Mouse (Mus musculus) embryonic facial prominence, embryonic 12.5 days (tissue): ENCODE data around the gene Troap. TPM values are rescaled to one million over a fixed set of nuclear protein-coding genes. Genes with fewer than 3 reads are reported as not detected.
"Not testable (repeated sequence)": the region's sequence is repeated elsewhere in the genome, so short reads cannot be mapped to it uniquely, and the experiment has no call there.

ENCODE experiments used
- ATAC-seq: fragments of 200-750 bp; cut with Nextera tagmentation; 2 replicates; pipeline ENCODE4 v1.8.0; 2017; ENCODE audit not compliant: insufficient number of reproducible peaks, insufficient read depth, low FRiP score, low TSS enrichment
- H3K27ac ChIP-seq: fragments of 300-500 bp; sonication (generic); 2 replicates; pipeline ENCODE4 v1.5.1; 2016; ENCODE audit warnings: mild to moderate bottlenecking
- H3K27me3 ChIP-seq: fragments of 300-500 bp; sonication (generic); 2 replicates; pipeline ENCODE4 v1.6.1; 2016; ENCODE audit warnings: mild to moderate bottlenecking, moderate library complexity
- H3K36me3 ChIP-seq: fragments of 300-500 bp; sonication (generic); 2 replicates; pipeline ENCODE4 v1.6.1; 2016; ENCODE audit warnings: mild to moderate bottlenecking
- H3K4me1 ChIP-seq: fragments of 300-500 bp; sonication (generic); 2 replicates; pipeline ENCODE4 v1.6.1; 2016
- H3K4me2 ChIP-seq: fragments of 300-500 bp; sonication (generic); replicated peaks from 2 replicates; pipeline ENCODE4 v1.6.1; 2016; ENCODE audit warnings: mild to moderate bottlenecking, moderate library complexity
- H3K4me3 ChIP-seq: fragments of 300-500 bp; sonication (generic); 2 replicates; pipeline ENCODE4 v1.5.1; 2016; ENCODE audit warnings: mild to moderate bottlenecking
- H3K9ac ChIP-seq: fragments of 300-500 bp; sonication (generic); 2 replicates; pipeline ENCODE4 v1.6.1; 2016; ENCODE audit warnings: mild to moderate bottlenecking, moderate library complexity
- H3K9me3 ChIP-seq: fragments of 300-500 bp; sonication (generic); 2 replicates; pipeline ENCODE4 v1.6.1; 2016; ENCODE audit warnings: mild to moderate bottlenecking, moderate library complexity
- WGBS: fragments of 180-500 bp; shearing (Covaris S2); methylation state at CpG from one replicate; pipeline ENCODE4 v1.1.7; 2016; 5-methylcytosine and 5-hydroxymethylcytosine counted together
- polyA plus RNA-seq: library from polyadenylated mRNA; unstranded; fragments of >200 nt; fragmentation: Nextera tagmentation; extraction: Ambion mirVana; gene quantifications from 2 replicates; pipeline ENCODE4 v1.2.1, GENCODE M21; 2016

Gene Troap
- polyA plus RNA-seq, 1 experiment from 2014 or later, result 38.5 TPM

- Histone ChIP-seq H3K9ac (no peak overlapping the region), H3K4me1 (0 out of 2 replicates have a peak, but pooled peaks cover 7% of the 10 kb centered on the region), H3K27ac (no peak overlapping the region), H3K27me3 (no peaks in the 10 kb centered on the region), H3K4me3 (no peak overlapping the region), H3K4me2 (no peak overlapping the region), H3K36me3 (no peaks in the 10 kb centered on the region), H3K9me3 (no peaks in the 10 kb centered on the region)
- ATAC-seq, result no peak
- WGBS, result 32% methylated on average over 3 of the region's 3 CpGs
Measured at GRCm38 (mm10) chr15:99044854-99045253, 29.5 kb upstream of the Troap start.

- not testable (repeated sequence) for H3K9ac ChIP-seq, H3K4me3 ChIP-seq, ATAC-seq, H3K36me3 ChIP-seq, H3K27ac ChIP-seq, H3K4me2 ChIP-seq, H3K4me1 ChIP-seq, H3K27me3 ChIP-seq, H3K9me3 ChIP-seq
- 86% methylated on average over 6 of the region's 6 CpGs for WGBS
Measured at GRCm38 (mm10) chr15:99045734-99046133, 28.6 kb upstream of the Troap start.

- Histone ChIP-seq H3K4me3 (no peak overlapping the region), H3K27ac (no peak overlapping the region), H3K27me3 (peaks cover 28% of the 10 kb centered on the region), H3K4me1 (peaks cover 7% of the 10 kb centered on the region), H3K9ac (no peak overlapping the region), H3K36me3 (no peaks in the 10 kb centered on the region), H3K4me2 (no peak overlapping the region), H3K9me3 (no peaks in the 10 kb centered on the region)
- WGBS, result 32% methylated on average over 13 of the region's 13 CpGs
- ATAC-seq, result no peak
Measured at GRCm38 (mm10) chr15:99049473-99050253, 24.7 kb upstream of the Troap start.

- H3K4me1 ChIP-seq, result peaks cover 21% of the 10 kb centered on the region
- H3K9me3 ChIP-seq, result no peaks in the 10 kb centered on the region
- no peak overlapping the region for H3K9ac ChIP-seq
- H3K27me3 ChIP-seq, result peaks cover 65% of the 10 kb centered on the region
- H3K4me3 ChIP-seq, result no peak overlapping the region
- WGBS, result 12% methylated on average over 9 of the region's 9 CpGs
- no peak for ATAC-seq
- no peak overlapping the region for H3K4me2 ChIP-seq
- no peaks in the 10 kb centered on the region for H3K36me3 ChIP-seq
- no peak overlapping the region for H3K27ac ChIP-seq
Measured at GRCm38 (mm10) chr15:99053373-99053772, 21.0 kb upstream of the Troap start.

DNA sequence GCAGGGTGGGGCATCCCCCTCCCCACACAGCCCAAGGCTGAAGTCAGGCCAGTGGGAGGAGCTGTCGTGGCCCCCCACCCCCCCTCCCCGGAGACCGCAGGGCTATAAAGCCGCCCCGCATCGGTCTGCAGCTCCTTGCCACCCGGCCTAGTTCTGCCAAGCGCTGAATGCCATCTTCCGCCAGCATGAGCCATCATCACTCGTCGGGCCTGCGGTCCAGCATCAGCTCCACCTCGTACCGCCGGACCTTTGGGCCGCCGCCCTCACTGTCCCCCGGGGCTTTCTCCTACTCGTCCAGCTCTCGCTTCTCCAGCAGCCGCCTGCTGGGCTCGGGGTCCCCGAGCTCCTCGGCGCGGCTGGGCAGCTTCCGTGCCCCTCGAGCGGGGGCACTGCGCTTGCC, 19.3 kb upstream of the Troap start, which contains the start of gene Prph:
TSS of gene Prph (plus strand) at position 135 of the 400 bp plus-strand sequence.
- no peak for ATAC-seq
- WGBS, result 3% methylated on average over 30 of the region's 30 CpGs
- Histone ChIP-seq H3K4me2 (peak within 1 kb of the TSS; percentile 65), H3K27ac (no peak within 1 kb of the TSS), H3K9ac (peak within 1 kb of the TSS; percentile 45), H3K4me1 (peaks cover 21% of the 10 kb centered on the region), H3K4me3 (peak within 1 kb of the TSS; percentile 38), H3K27me3 (peaks cover 80% of the 10 kb centered on the region), H3K9me3 (no peaks in the 10 kb centered on the region), H3K36me3 (no peaks in the 10 kb centered on the region)

DNA sequence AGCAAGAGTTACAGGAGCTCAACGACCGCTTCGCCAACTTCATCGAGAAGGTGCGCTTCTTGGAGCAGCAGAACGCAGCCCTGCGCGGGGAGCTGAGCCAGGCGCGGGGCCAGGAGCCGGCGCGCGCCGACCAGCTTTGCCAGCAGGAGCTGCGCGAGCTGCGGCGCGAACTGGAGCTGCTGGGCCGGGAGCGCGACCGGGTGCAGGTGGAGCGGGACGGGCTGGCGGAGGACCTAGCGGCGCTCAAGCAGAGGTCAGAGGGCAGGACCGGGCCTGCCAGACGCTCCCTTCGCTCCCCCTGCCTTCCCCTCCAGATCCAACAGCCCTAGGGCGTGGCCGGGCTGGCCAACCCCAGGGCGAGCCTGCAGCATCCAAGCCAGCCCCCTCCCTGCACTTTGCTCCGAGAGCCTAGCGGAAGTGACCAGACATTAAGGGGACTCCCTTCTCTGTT, 18.8 kb upstream of the Troap start:
- Histone ChIP-seq H3K4me2 (peak overlapping the region; percentile 65), H3K36me3 (no peaks in the 10 kb centered on the region), H3K4me3 (peak overlapping the region; percentile 38), H3K9ac (peak overlapping the region; percentile 45), H3K9me3 (no peaks in the 10 kb centered on the region), H3K27me3 (peaks cover 77% of the 10 kb centered on the region), H3K27ac (no peak overlapping the region), H3K4me1 (peaks cover 21% of the 10 kb centered on the region)
- WGBS, result under 1% methylated on average over 37 of the region's 37 CpGs
- no peak for ATAC-seq

- peak overlapping the region; percentile 38; the same call in 1 of the 2 replicates for H3K4me3 ChIP-seq
- no peak overlapping the region for H3K9ac ChIP-seq
- no peaks in the 10 kb centered on the region for H3K36me3 ChIP-seq
- 6% methylated on average over 14 of the region's 14 CpGs for whole genome bisulfite sequencing
- H3K27me3 ChIP-seq, result peaks cover 76% of the 10 kb centered on the region
- peak overlapping the region; percentile 65 for H3K4me2 ChIP-seq
- H3K9me3 ChIP-seq, result no peaks in the 10 kb centered on the region
- peaks cover 21% of the 10 kb centered on the region for H3K4me1 ChIP-seq
- no peak for ATAC-seq
- H3K27ac ChIP-seq, result no peak overlapping the region
Measured at GRCm38 (mm10) chr15:99056332-99056731, 18.0 kb upstream of the Troap start.

DNA sequence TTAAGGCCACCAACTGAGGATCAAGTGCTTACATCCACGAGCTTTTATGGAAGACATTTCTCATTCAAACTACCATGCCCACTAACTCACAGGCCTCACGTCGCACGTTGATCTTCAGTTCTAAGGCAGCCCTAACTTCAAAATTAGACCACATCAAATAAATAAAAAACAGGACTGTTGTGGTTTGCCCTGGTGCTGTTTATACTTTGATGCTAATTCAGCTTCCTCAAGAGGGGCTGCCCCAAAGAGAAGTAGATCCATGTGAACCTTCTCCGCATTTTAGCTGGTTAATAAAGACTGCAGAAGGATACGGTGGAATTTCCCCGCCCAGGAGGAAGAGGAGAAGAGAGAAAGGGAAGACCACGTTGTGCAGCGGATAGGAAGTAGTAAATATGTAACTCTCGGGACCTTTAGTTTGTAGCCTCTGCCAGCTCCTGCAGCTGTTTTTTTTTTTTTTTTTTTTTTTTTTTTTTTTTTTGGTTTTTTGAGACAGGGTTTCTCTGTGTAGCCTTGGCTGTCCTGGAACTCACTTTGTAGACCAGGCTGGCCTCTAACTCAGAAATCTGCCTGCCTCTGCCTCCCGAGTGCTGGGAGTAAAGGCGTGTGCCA, 8.7 kb upstream of the Troap start:
- no peaks in the 10 kb centered on the region for H3K36me3 ChIP-seq
- H3K4me3 ChIP-seq, result no peak overlapping the region
- 71% methylated on average over 12 of the region's 12 CpGs for WGBS
- H3K27ac ChIP-seq, result no peak overlapping the region
- H3K9me3 ChIP-seq, result no peaks in the 10 kb centered on the region
- ATAC-seq, result no peak
- no peaks in the 10 kb centered on the region for H3K4me1 ChIP-seq
- peaks cover 5% of the 10 kb centered on the region; the same call in 1 of the 2 replicates for H3K27me3 ChIP-seq
- no peak overlapping the region for H3K4me2 ChIP-seq
- no peak overlapping the region for H3K9ac ChIP-seq

DNA sequence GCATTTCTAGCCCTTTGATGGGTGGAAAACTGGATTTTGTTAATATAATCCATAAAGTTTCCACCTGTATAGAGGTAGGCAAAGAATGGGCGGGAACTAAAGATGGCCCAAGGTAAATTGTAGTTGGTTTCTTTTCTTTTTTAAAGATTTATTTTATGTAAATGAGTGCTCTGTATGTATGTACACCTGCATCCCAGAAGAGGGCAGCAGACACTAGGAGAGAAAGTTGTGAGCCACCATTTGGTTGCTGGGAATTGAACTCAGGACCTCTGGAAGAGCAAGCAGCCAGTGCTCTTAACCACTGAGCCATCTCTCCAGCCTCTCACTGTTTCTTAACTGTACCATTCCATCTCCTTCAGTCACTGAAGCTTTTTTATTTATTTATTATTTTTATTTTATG, 2.4 kb upstream of the Troap start:
- H3K9ac ChIP-seq, result no peak overlapping the region
- peaks cover 14% of the 10 kb centered on the region for H3K4me1 ChIP-seq
- 90% methylated on average over 1 of the region's 1 CpGs for WGBS
- no peak overlapping the region for H3K27ac ChIP-seq
- H3K4me2 ChIP-seq, result no peak overlapping the region
- H3K9me3 ChIP-seq, result no peaks in the 10 kb centered on the region
- H3K4me3 ChIP-seq, result no peak overlapping the region
- peaks cover 5% of the 10 kb centered on the region for H3K36me3 ChIP-seq
- no peaks in the 10 kb centered on the region for H3K27me3 ChIP-seq
- ATAC-seq, result no peak

GRCm38 (mm10) chr15:99074600-99075333, 392 bp downstream of the Troap start:
- H3K27me3 ChIP-seq, result no peaks in the 10 kb centered on the region

DNA sequence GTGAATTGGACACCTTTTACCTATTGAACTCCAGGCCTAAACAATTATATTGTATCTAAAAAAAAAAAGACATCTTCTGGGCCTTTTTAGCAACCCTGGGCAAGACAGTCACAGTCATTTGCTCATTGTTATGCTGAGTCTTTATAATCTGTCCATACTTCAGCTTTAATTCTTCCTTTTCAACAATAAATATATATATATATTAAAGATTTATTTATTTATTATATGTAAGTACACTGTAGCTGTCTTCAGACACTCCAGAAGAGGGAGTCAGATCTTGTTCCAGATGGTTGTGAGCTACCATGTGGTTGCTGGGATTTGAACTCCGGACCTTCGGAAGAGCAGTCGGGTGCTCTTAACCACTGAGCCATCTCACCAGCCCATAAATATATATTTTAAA, 1.6 kb downstream of the Troap start:
- WGBS, result 95% methylated on average over 3 of the region's 3 CpGs
- Histone ChIP-seq H3K9ac (0 out of 2 replicates have a peak overlapping the region, but pooled peaks have one; percentile 70), H3K4me2 (peak overlapping the region; percentile 73), H3K4me3 (peak overlapping the region; percentile 59; the same call in 1 of the 2 replicates), H3K4me1 (peaks cover 28% of the 10 kb centered on the region), H3K36me3 (peaks cover 34% of the 10 kb centered on the region)
- not testable (repeated sequence) for H3K27ac ChIP-seq, ATAC-seq, H3K9me3 ChIP-seq, H3K27me3 ChIP-seq

More at GRCm38 (mm10) chr15:99074600-99075333, 392 bp downstream of the Troap start:
- ATAC-seq, result peak; percentile 95
- under 1% methylated on average over 44 of the region's 44 CpGs for WGBS
- H3K27ac ChIP-seq, result peak overlapping the region; percentile 94
- peaks cover 23% of the 10 kb centered on the region for H3K36me3 ChIP-seq
- H3K4me2 ChIP-seq, result peak overlapping the region; percentile 73
- peak overlapping the region; percentile 70 for H3K9ac ChIP-seq
- no peaks in the 10 kb centered on the region for H3K9me3 ChIP-seq
- peak overlapping the region; percentile 59 for H3K4me3 ChIP-seq
- H3K4me1 ChIP-seq, result peaks cover 28% of the 10 kb centered on the region
